Mouse (Mus musculus): Measurements from ENCODE around the gene Coa7.

DNA sequence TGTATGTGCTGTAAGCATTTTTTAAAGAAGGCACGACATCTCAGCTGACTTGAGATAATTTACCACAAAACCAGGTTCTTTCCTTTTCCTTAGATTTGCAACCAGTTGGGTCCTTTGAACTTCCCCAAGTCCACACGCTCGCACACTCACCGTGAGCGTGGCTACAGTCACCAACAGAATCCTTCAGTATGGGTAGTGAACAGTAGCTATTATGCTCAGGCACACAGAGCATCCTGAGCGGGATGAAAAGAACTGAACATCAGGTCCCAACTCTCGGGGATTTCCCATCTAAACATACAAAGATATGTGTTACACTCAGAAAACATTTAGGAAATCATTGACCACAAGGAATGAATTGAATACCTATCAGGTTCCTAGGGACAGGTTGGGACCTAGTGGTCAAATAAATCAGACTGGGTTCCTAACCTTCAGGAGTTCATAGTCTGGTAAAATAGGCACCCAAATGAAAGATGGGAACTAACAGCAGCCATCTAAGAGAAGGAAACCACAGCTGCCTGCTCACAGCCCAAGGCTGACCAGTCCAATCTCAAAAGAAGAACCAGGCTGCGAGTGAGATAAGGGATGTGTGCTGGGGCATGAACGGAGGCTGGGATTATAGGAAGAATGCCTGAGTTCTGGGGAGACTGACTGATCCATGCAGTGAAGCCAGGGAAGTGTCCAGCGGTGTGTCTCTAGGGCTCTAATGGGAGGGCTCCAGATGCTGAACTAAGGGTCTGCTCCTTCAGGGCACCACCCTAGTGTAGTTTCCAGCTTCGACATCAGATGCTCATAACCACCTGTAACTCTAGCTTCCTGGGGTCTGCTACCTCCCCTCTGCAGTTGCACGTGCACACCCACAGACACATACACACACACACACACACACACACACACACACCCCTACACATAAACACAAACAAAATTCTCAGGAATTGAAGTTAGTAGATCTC lies 10.0 kb upstream of the Coa7 start:
- TF ChIP-seq POLR2A (IDR thresholded peaks at IDR 0.05; ENCODE audit: borderline replicate concordance, insufficient read depth, low read length) (no peak), CTCF (IDR thresholded peaks at IDR 0.05; ENCODE audit: borderline replicate concordance, insufficient read depth, low read depth, low read length) (no peak)

Measured in cerebellum, adult 2 months (tissue).